Mouse (Mus musculus): ENCODE data around the gene Rab1a. TPM values are rescaled to one million over a fixed set of nuclear protein-coding genes. Genes with fewer than 3 reads are reported as not detected.
"Not testable (repeated sequence)": the region's sequence is repeated elsewhere in the genome, so short reads cannot be mapped to it uniquely, and the experiment has no call there.

The Rab1a gene
- polyA plus RNA-seq, 1 experiment from 2014 or later = 229 TPM

DNA sequence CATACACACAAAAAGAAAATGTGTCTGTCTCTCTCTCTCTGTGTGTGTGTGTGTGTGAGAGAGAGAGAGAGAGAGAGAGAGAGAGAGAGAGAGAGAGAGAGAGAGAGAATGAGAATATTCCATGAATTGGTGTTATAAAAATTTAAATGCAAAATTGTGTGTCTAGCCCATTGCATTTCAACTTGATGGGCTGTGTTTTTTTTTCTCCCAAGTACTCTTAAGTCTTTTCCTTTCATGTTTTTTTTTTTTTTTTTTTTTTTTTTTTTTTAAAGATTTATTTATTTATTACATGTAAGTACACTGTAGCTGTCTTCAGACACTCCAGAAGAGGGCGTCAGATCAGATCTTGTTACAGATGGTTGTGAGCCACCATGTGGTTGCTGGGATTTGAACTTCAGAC, 20.4 kb downstream of the Rab1a start:
- H3K4me1 ChIP-seq (replicated peaks); H3K4me3 ChIP-seq (replicated peaks); H3K9me3 ChIP-seq; H3K27me3 ChIP-seq; H3K27ac ChIP-seq; ATAC-seq (ENCODE audit: insufficient number of reproducible peaks, insufficient read depth, low FRiP score, low TSS enrichment, low read depth); H3K4me2 ChIP-seq; H3K9ac ChIP-seq (replicated peaks): not testable (repeated sequence)
- WGBS = no CpG with 5 or more reads among the region's 1 CpGs
- H3K36me3 ChIP-seq = peaks cover 87% of the 10 kb centered on the region

GRCm38 (mm10) chr11:20224196-20224595, 23.0 kb downstream of the Rab1a start:
- ATAC-seq (ENCODE audit: insufficient number of reproducible peaks, insufficient read depth, low FRiP score, low TSS enrichment, low read depth) = no peak
- Histone ChIP-seq H3K9me3 (no peaks in the 10 kb centered on the region), H3K27me3 (no peaks in the 10 kb centered on the region), H3K4me3 (replicated peaks) (no peak overlapping the region), H3K4me2 (no peak overlapping the region), H3K27ac (no peak overlapping the region), H3K9ac (replicated peaks) (no peak overlapping the region), H3K36me3 (peaks cover 84% of the 10 kb centered on the region), H3K4me1 (replicated peaks) (no peaks in the 10 kb centered on the region)
- WGBS = 85% methylated on average over 6 of the region's 6 CpGs

DNA sequence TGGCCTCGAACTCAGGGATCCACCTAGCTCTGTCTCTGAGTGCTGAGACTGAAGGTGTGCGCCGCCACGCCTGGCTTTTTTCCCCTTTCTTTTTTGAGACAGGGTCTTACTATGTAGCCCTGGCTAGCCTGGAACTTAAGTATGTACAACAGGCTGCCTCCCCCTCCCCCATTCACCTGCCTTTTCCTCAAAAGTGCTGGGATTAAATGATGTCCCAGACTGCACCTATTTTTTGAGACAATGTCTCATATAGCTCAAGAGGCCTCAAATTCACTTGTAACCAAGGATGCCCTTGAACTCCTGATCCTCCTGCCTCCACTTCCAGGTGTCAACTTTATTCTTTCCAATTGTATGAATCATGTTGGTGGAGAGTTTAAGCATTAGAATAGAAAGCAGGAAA, 24.7 kb downstream of the Rab1a start:
- Histone ChIP-seq H3K9me3 (no peaks in the 10 kb centered on the region), H3K4me2 (no peak overlapping the region), H3K36me3 (peaks cover 88% of the 10 kb centered on the region), H3K9ac (replicated peaks) (no peak overlapping the region), H3K4me1 (replicated peaks) (no peaks in the 10 kb centered on the region), H3K4me3 (replicated peaks) (no peak overlapping the region), H3K27ac (no peak overlapping the region), H3K27me3 (no peaks in the 10 kb centered on the region)
- ATAC-seq (ENCODE audit: insufficient number of reproducible peaks, insufficient read depth, low FRiP score, low TSS enrichment, low read depth) = no peak
- 98% methylated on average over 4 of the region's 4 CpGs for WGBS

DNA sequence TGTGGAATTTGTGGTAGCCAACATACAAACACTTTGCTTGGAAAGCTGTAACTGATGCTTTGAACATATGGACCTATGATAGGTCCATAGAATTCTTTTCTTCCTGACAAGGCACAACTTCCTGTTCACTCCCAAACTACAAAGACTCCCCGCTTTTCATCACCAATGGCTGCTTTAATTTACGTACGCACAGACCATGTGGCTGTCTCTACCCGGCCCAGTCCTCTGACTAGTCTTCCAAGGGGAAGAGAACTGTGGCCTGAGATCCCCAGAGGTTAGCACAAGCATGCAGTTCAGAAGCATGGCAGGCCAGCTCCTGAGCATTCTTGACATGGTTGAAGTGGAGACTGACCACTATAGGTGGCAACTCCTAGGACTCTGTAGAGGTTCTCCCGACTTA, 27.4 kb downstream of the Rab1a start:
- Histone ChIP-seq H3K27ac (no peak overlapping the region), H3K4me1 (replicated peaks) (no peaks in the 10 kb centered on the region), H3K4me2 (no peak overlapping the region), H3K27me3 (no peaks in the 10 kb centered on the region), H3K9ac (replicated peaks) (no peak overlapping the region), H3K4me3 (replicated peaks) (no peak overlapping the region), H3K36me3 (peaks cover 91% of the 10 kb centered on the region), H3K9me3 (no peaks in the 10 kb centered on the region)
- no peak for ATAC-seq (ENCODE audit: insufficient number of reproducible peaks, insufficient read depth, low FRiP score, low TSS enrichment, low read depth)
- WGBS = 71% methylated on average over 5 of the region's 5 CpGs

DNA sequence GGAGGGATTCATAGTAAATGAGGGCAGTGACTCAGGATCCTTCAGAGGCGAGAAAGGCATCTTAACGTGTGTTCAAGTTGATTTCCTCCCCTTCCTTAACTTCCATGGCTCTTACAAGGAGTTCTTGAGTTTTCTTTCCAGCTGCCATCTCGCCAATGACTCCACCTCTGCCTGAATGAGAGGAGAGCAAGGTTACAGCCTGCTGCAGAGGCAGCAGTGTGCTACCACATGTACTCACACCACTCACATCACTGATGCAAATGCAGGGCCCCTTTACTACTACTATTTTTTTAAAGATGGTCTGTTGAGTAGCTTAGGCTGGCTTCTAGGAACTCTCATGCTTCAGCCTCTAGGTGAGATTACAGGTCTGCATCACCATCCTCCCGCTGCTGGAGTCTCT, 28.1 kb downstream of the Rab1a start:
- no peaks in the 10 kb centered on the region for H3K27me3 ChIP-seq
- no peaks in the 10 kb centered on the region for H3K4me1 ChIP-seq (replicated peaks)
- H3K9me3 ChIP-seq = no peaks in the 10 kb centered on the region
- H3K27ac ChIP-seq = no peak overlapping the region
- H3K4me2 ChIP-seq = no peak overlapping the region
- H3K36me3 ChIP-seq = peaks cover 91% of the 10 kb centered on the region
- no peak for ATAC-seq (ENCODE audit: insufficient number of reproducible peaks, insufficient read depth, low FRiP score, low TSS enrichment, low read depth)
- WGBS = 84% methylated on average over 4 of the region's 4 CpGs
- no peak overlapping the region for H3K9ac ChIP-seq (replicated peaks)
- H3K4me3 ChIP-seq (replicated peaks) = no peak overlapping the region

DNA sequence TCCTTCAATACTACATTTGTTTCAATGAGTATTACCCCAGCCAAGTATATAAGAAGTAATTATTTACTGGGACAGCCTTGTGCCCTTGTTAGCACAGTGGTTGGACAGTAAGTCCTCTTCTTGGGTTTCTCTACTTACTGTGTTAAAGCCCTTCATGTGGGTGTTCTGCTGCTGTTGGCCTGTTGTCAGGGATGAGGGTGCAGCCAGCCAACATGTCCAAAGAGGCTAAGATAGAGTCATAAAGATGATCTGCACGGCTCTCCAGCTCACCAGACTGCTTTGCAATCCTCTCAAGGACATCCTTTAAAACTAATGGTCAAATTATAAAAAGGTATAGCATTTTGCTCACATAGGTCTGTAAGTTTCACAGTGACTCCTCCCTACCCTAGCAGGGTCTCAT, 29.1 kb downstream of the Rab1a start:
- ATAC-seq (ENCODE audit: insufficient number of reproducible peaks, insufficient read depth, low FRiP score, low TSS enrichment, low read depth) = no peak
- H3K27me3 ChIP-seq = no peaks in the 10 kb centered on the region
- no peaks in the 10 kb centered on the region for H3K4me1 ChIP-seq (replicated peaks)
- no peaks in the 10 kb centered on the region for H3K9me3 ChIP-seq
- peaks cover 92% of the 10 kb centered on the region for H3K36me3 ChIP-seq
- H3K4me2 ChIP-seq = no peak overlapping the region
- no peak overlapping the region for H3K4me3 ChIP-seq (replicated peaks)
- no peak overlapping the region for H3K9ac ChIP-seq (replicated peaks)
- 85% methylated on average over 1 of the region's 1 CpGs for WGBS
- no peak overlapping the region for H3K27ac ChIP-seq

DNA sequence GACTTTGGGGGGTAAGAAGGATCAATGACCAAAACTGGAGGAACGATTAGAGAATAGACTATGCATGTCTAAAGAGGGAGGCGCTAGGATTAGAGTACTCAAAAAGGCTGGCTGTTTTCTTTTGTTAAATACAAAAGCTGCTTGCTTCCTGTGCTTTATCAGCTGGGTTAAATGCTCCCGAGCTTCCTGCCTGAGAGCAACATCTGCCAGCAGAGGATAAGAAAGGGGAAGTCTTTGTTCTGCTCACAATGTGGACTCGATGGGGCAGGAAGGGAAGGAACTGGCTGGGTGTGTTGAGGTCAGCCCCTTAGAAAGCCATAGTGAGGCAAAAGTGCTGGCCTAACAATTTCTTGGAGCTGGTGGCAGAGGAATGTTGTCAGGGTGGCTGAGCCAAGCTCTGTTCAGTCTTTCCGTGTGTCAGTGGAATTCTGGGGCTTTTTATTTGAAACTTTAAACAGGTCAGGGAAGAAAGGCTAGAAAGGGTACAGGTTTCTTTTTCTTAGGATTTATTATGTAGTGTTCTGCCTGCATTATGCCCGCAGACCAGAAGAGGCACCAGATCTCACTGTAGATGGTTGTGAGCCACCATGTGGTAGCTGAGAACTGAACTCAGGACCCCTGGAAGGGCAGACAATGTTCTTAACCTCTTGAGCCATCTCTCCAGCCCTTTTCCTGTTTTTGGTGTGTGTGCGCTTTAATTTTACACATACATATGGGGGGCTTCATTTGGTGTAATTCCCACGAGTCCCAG, 30.1 kb downstream of the Rab1a start:
- ATAC-seq (ENCODE audit: insufficient number of reproducible peaks, insufficient read depth, low FRiP score, low TSS enrichment, low read depth) = no peak
- Histone ChIP-seq H3K4me1 (replicated peaks) (no peaks in the 10 kb centered on the region), H3K4me2 (no peak overlapping the region), H3K36me3 (peaks cover 92% of the 10 kb centered on the region), H3K27me3 (no peaks in the 10 kb centered on the region), H3K9ac (replicated peaks) (no peak overlapping the region), H3K4me3 (replicated peaks) (no peak overlapping the region), H3K27ac (no peak overlapping the region), H3K9me3 (no peaks in the 10 kb centered on the region)
- WGBS = 78% methylated on average over 8 of the region's 8 CpGs

- H3K4me1 ChIP-seq (replicated peaks) = no peaks in the 10 kb centered on the region
- H3K36me3 ChIP-seq = peaks cover 98% of the 10 kb centered on the region
- no peaks in the 10 kb centered on the region for H3K27me3 ChIP-seq
- no peaks in the 10 kb centered on the region for H3K9me3 ChIP-seq
- H3K9ac ChIP-seq (replicated peaks) = no peak overlapping the region
- ATAC-seq (ENCODE audit: insufficient number of reproducible peaks, insufficient read depth, low FRiP score, low TSS enrichment, low read depth) = 0 out of 2 replicates have a peak, but pooled peaks have one; percentile 62
- H3K4me3 ChIP-seq (replicated peaks) = no peak overlapping the region
- peak overlapping the region; percentile 29 for H3K27ac ChIP-seq
- WGBS = 66% methylated on average over 4 of the region's 5 CpGs
- H3K4me2 ChIP-seq = no peak overlapping the region
These were observed 31.0 kb downstream of the Rab1a start for GRCm38 (mm10) chr11:20232016-20232755.

GRCm38 (mm10) chr11:20234233-20234632, 33.0 kb downstream of the Rab1a start:
- WGBS = 68% methylated on average over 3 of the region's 3 CpGs
- H3K9me3 ChIP-seq = no peaks in the 10 kb centered on the region
- no peak for ATAC-seq (ENCODE audit: insufficient number of reproducible peaks, insufficient read depth, low FRiP score, low TSS enrichment, low read depth)
- no peaks in the 10 kb centered on the region for H3K27me3 ChIP-seq
- no peak overlapping the region for H3K27ac ChIP-seq
- no peak overlapping the region for H3K4me2 ChIP-seq
- no peak overlapping the region for H3K4me3 ChIP-seq (replicated peaks)
- peaks cover 96% of the 10 kb centered on the region for H3K36me3 ChIP-seq
- no peaks in the 10 kb centered on the region for H3K4me1 ChIP-seq (replicated peaks)
- H3K9ac ChIP-seq (replicated peaks) = no peak overlapping the region

DNA sequence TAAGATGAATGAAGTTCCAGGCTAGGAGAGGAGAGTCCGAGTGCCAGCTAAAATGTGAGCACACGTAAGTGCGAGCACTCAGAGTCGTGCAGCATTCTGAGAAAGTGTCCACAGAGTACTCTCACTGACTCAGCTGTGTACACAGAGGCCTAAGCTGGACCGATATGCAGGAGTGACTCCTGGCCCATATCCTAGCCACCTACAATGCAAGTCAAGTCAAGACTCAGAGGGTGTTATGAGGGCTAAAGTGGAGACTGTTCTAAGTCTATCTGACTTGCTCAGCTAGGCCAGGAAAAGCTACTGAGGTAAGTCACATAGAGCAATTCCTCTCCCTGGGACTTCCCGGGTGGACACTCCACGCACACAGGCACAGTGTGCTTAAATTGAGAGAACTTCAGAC, 35.8 kb downstream of the Rab1a start:
- Histone ChIP-seq H3K36me3 (peaks cover 97% of the 10 kb centered on the region), H3K9me3 (no peaks in the 10 kb centered on the region), H3K27ac (no peak overlapping the region), H3K4me1 (replicated peaks) (no peaks in the 10 kb centered on the region), H3K9ac (replicated peaks) (no peak overlapping the region), H3K4me3 (replicated peaks) (no peak overlapping the region), H3K27me3 (no peaks in the 10 kb centered on the region), H3K4me2 (no peak overlapping the region)
- no peak for ATAC-seq (ENCODE audit: insufficient number of reproducible peaks, insufficient read depth, low FRiP score, low TSS enrichment, low read depth)
- 91% methylated on average over 7 of the region's 7 CpGs for WGBS

- 89% methylated on average over 3 of the region's 3 CpGs for WGBS
These were observed 36.7 kb downstream of the Rab1a start for GRCm38 (mm10) chr11:20237976-20238375.

More at GRCm38 (mm10) chr11:20237976-20238375, 36.7 kb downstream of the Rab1a start:
- H3K9me3 ChIP-seq = no peaks in the 10 kb centered on the region
- ATAC-seq (ENCODE audit: insufficient number of reproducible peaks, insufficient read depth, low FRiP score, low TSS enrichment, low read depth) = no peak
- H3K4me3 ChIP-seq (replicated peaks) = no peak overlapping the region
- H3K4me2 ChIP-seq = no peak overlapping the region
- H3K9ac ChIP-seq (replicated peaks) = no peak overlapping the region
- no peaks in the 10 kb centered on the region for H3K27me3 ChIP-seq
- no peak overlapping the region for H3K27ac ChIP-seq
- peaks cover 4% of the 10 kb centered on the region for H3K4me1 ChIP-seq (replicated peaks)
- H3K36me3 ChIP-seq = peaks cover 88% of the 10 kb centered on the region

Measured in limb, embryonic 12.5 days (tissue).